Mouse (Mus musculus) embryonic facial prominence, embryonic 12.5 days (tissue): ENCODE results near the gene Coro6. TPM values are rescaled to one million over a fixed set of nuclear protein-coding genes. Genes with fewer than 3 reads are reported as not detected.

Experiments
- ATAC-seq: fragments of 200-750 bp; cut with Nextera tagmentation; 2 replicates; pipeline ENCODE4 v1.8.0; 2017; ENCODE audit not compliant: insufficient number of reproducible peaks, insufficient read depth, low FRiP score, low TSS enrichment
- H3K27ac ChIP-seq: fragments of 300-500 bp; sonication (generic); 2 replicates; pipeline ENCODE4 v1.5.1; 2016; ENCODE audit warnings: mild to moderate bottlenecking
- H3K27me3 ChIP-seq: fragments of 300-500 bp; sonication (generic); 2 replicates; pipeline ENCODE4 v1.6.1; 2016; ENCODE audit warnings: mild to moderate bottlenecking, moderate library complexity
- H3K36me3 ChIP-seq: fragments of 300-500 bp; sonication (generic); 2 replicates; pipeline ENCODE4 v1.6.1; 2016; ENCODE audit warnings: mild to moderate bottlenecking
- H3K4me1 ChIP-seq: fragments of 300-500 bp; sonication (generic); 2 replicates; pipeline ENCODE4 v1.6.1; 2016
- H3K4me2 ChIP-seq: fragments of 300-500 bp; sonication (generic); replicated peaks from 2 replicates; pipeline ENCODE4 v1.6.1; 2016; ENCODE audit warnings: mild to moderate bottlenecking, moderate library complexity
- H3K4me3 ChIP-seq: fragments of 300-500 bp; sonication (generic); 2 replicates; pipeline ENCODE4 v1.5.1; 2016; ENCODE audit warnings: mild to moderate bottlenecking
- H3K9ac ChIP-seq: fragments of 300-500 bp; sonication (generic); 2 replicates; pipeline ENCODE4 v1.6.1; 2016; ENCODE audit warnings: mild to moderate bottlenecking, moderate library complexity
- H3K9me3 ChIP-seq: fragments of 300-500 bp; sonication (generic); 2 replicates; pipeline ENCODE4 v1.6.1; 2016; ENCODE audit warnings: mild to moderate bottlenecking, moderate library complexity
- WGBS: fragments of 180-500 bp; shearing (Covaris S2); methylation state at CpG from one replicate; pipeline ENCODE4 v1.1.7; 2016; 5-methylcytosine and 5-hydroxymethylcytosine counted together
- polyA plus RNA-seq: library from polyadenylated mRNA; unstranded; fragments of >200 nt; fragmentation: Nextera tagmentation; extraction: Ambion mirVana; gene quantifications from 2 replicates; pipeline ENCODE4 v1.2.1, GENCODE M21; 2016

Coro6 gene
- polyA plus RNA-seq, 1 experiment from 2014 or later, result 0.22 TPM

- Histone ChIP-seq H3K27me3 (no peaks in the 10 kb centered on the region), H3K9ac (peak overlapping the region; percentile 85), H3K4me1 (peaks cover 57% of the 10 kb centered on the region), H3K27ac (0 out of 2 replicates have a peak overlapping the region, but pooled peaks have one; percentile 24), H3K9me3 (no peaks in the 10 kb centered on the region), H3K4me2 (peak overlapping the region; percentile 78), H3K4me3 (peak overlapping the region; percentile 69), H3K36me3 (no peaks in the 10 kb centered on the region)
- 3% methylated on average over 53 of the region's 55 CpGs for WGBS
- ATAC-seq, result no peak
Observed at GRCm38 (mm10) chr11:77488771-77489581, 26.8 kb downstream of the Coro6 start.

GRCm38 (mm10) chr11:77489591-77490235 lies 27.5 kb downstream of the Coro6 start, which contains the start of gene Ankrd13b:
Ankrd13b (minus strand) TSS chr11:77489678.
- no peaks in the 10 kb centered on the region for H3K9me3 ChIP-seq
- peaks cover 65% of the 10 kb centered on the region for H3K4me1 ChIP-seq
- ATAC-seq, result no peak
- 1% methylated on average over 69 of the region's 87 CpGs for WGBS
- no peaks in the 10 kb centered on the region for H3K36me3 ChIP-seq
- H3K4me3 ChIP-seq, result peak within 1 kb of the TSS; percentile 69
- peak within 1 kb of the TSS; percentile 85 for H3K9ac ChIP-seq
- H3K27me3 ChIP-seq, result no peaks in the 10 kb centered on the region
- H3K27ac ChIP-seq, result 0 out of 2 replicates have a peak within 1 kb of the TSS, but pooled peaks have one; percentile 57
- peak within 1 kb of the TSS; percentile 78 for H3K4me2 ChIP-seq

- Histone ChIP-seq H3K36me3 (no peaks in the 10 kb centered on the region), H3K9ac (peak overlapping the region; percentile 85; the same call in 1 of the 2 replicates), H3K9me3 (no peaks in the 10 kb centered on the region), H3K27me3 (no peaks in the 10 kb centered on the region), H3K4me3 (peak overlapping the region; percentile 69), H3K4me1 (peaks cover 65% of the 10 kb centered on the region), H3K27ac (no peak overlapping the region), H3K4me2 (peak overlapping the region; percentile 78)
- ATAC-seq, result no peak
- 59% methylated on average over 6 of the region's 6 CpGs for WGBS
Observed at GRCm38 (mm10) chr11:77490451-77490850, 28.2 kb downstream of the Coro6 start.

- Histone ChIP-seq H3K27ac (peak overlapping the region; percentile 90), H3K9ac (peak overlapping the region; percentile 62)
- peak; percentile 52 for ATAC-seq
Observed at GRCm38 (mm10) chr11:77491123-77491501, 28.9 kb downstream of the Coro6 start.

GRCm38 (mm10) chr11:77491502-77492291 lies 29.5 kb downstream of the Coro6 start:
- peak overlapping the region; percentile 85 for H3K4me2 ChIP-seq
- no peaks in the 10 kb centered on the region for H3K9me3 ChIP-seq
- H3K27me3 ChIP-seq, result no peaks in the 10 kb centered on the region
- ATAC-seq, result peak; percentile 67; the same call in 1 of the 2 replicates
- H3K36me3 ChIP-seq, result no peaks in the 10 kb centered on the region
- peak overlapping the region; percentile 90 for H3K27ac ChIP-seq
- H3K4me3 ChIP-seq, result peak overlapping the region; percentile 52
- peaks cover 59% of the 10 kb centered on the region for H3K4me1 ChIP-seq
- 0% methylated on average over 23 of the region's 23 CpGs for WGBS
- H3K9ac ChIP-seq, result peak overlapping the region; percentile 62

More at GRCm38 (mm10) chr11:77491123-77491501, 28.9 kb downstream of the Coro6 start:
- Histone ChIP-seq H3K36me3 (no peaks in the 10 kb centered on the region), H3K4me2 (peak overlapping the region; percentile 85), H3K9me3 (no peaks in the 10 kb centered on the region), H3K27me3 (no peaks in the 10 kb centered on the region), H3K4me1 (peaks cover 64% of the 10 kb centered on the region), H3K4me3 (peak overlapping the region; percentile 52)
- under 1% methylated on average over 13 of the region's 13 CpGs for WGBS

GRCm38 (mm10) chr11:77492311-77492871 lies 30.2 kb downstream of the Coro6 start:
- Histone ChIP-seq H3K36me3 (no peaks in the 10 kb centered on the region), H3K4me2 (peak overlapping the region; percentile 85), H3K27ac (peak overlapping the region; percentile 90), H3K27me3 (no peaks in the 10 kb centered on the region), H3K4me1 (peaks cover 60% of the 10 kb centered on the region), H3K9ac (peak overlapping the region; percentile 62), H3K9me3 (no peaks in the 10 kb centered on the region), H3K4me3 (peak overlapping the region; percentile 52)
- WGBS, result under 1% methylated on average over 18 of the region's 18 CpGs
- no peak for ATAC-seq

- Histone ChIP-seq H3K4me2 (peak overlapping the region; percentile 85), H3K4me1 (peaks cover 60% of the 10 kb centered on the region), H3K9ac (peak overlapping the region; percentile 62), H3K4me3 (peak overlapping the region; percentile 52), H3K27ac (peak overlapping the region; percentile 90), H3K27me3 (no peaks in the 10 kb centered on the region), H3K36me3 (no peaks in the 10 kb centered on the region), H3K9me3 (no peaks in the 10 kb centered on the region)
- 0% methylated on average over 32 of the region's 32 CpGs for WGBS
- peak; percentile 61 for ATAC-seq
Observed at GRCm38 (mm10) chr11:77492911-77493332, 30.7 kb downstream of the Coro6 start.

GRCm38 (mm10) chr11:77493512-77494343 lies 31.5 kb downstream of the Coro6 start, which contains the start of gene Git1:
Git1 (plus strand) TSS chr11:77493562.
- Histone ChIP-seq H3K4me1 (peaks cover 58% of the 10 kb centered on the region), H3K4me2 (peak within 1 kb of the TSS; percentile 95), H3K4me3 (peak within 1 kb of the TSS; percentile 86), H3K27me3 (no peaks in the 10 kb centered on the region), H3K9ac (peak within 1 kb of the TSS; percentile 96), H3K9me3 (no peaks in the 10 kb centered on the region), H3K36me3 (peaks cover under 1% of the 10 kb centered on the region; the same call in 1 of the 2 replicates), H3K27ac (peak within 1 kb of the TSS; percentile 90)
- ATAC-seq, result no peak
- WGBS, result 2% methylated on average over 56 of the region's 74 CpGs

GRCm38 (mm10) chr11:77494344-77494676 lies 32.1 kb downstream of the Coro6 start:
- ATAC-seq, result no peak
- Histone ChIP-seq H3K4me1 (peaks cover 56% of the 10 kb centered on the region), H3K36me3 (peaks cover 6% of the 10 kb centered on the region), H3K4me2 (peak overlapping the region; percentile 95), H3K27me3 (no peaks in the 10 kb centered on the region), H3K4me3 (peak overlapping the region; percentile 86), H3K9ac (peak overlapping the region; percentile 96), H3K27ac (peak overlapping the region; percentile 86), H3K9me3 (no peaks in the 10 kb centered on the region)
- 26% methylated on average over 4 of the region's 4 CpGs for WGBS

GRCm38 (mm10) chr11:77494782-77495181 lies 32.6 kb downstream of the Coro6 start:
- ATAC-seq, result no peak
- no peaks in the 10 kb centered on the region for H3K9me3 ChIP-seq
- peak overlapping the region; percentile 96 for H3K9ac ChIP-seq
- 68% methylated on average over 6 of the region's 6 CpGs for WGBS
- peaks cover 56% of the 10 kb centered on the region for H3K4me1 ChIP-seq
- H3K27me3 ChIP-seq, result no peaks in the 10 kb centered on the region
- peak overlapping the region; percentile 86 for H3K4me3 ChIP-seq
- peaks cover 11% of the 10 kb centered on the region for H3K36me3 ChIP-seq
- H3K4me2 ChIP-seq, result peak overlapping the region; percentile 95
- peak overlapping the region; percentile 86 for H3K27ac ChIP-seq
